Mouse (Mus musculus) splenic B cell, adult 2 months (primary cell): ENCODE data around the gene Fam213b.

ENCODE experiments used
- DNase-seq: peaks from one replicate; pipeline ENCODE4 v3.0.0-alpha.2; 2011; ENCODE audit warnings: low read depth, low spot score
- H3K27me3 ChIP-seq: 2 replicates; pipeline ENCODE4 v1.6.1; 2012; ENCODE audit warnings: mild to moderate bottlenecking, low read length, moderate library complexity, mixed read lengths; ENCODE audit not compliant: control insufficient read depth, poor library complexity, insufficient read depth, severe bottlenecking
- H3K36me3 ChIP-seq: 2 replicates; pipeline ENCODE4 v1.6.1; 2012; ENCODE audit warnings: mild to moderate bottlenecking, low read length, moderate library complexity, mixed read lengths; ENCODE audit not compliant: control insufficient read depth, poor library complexity, insufficient read depth, severe bottlenecking

Gene Fam213b

GRCm38 (mm10) chr4:154854676-154855345 is 44.1 kb downstream of the Fam213b start:
- peak; percentile 54 for DNase-seq
- Histone ChIP-seq H3K27me3 (no peaks in the 10 kb centered on the region; the same call in 1 of the 2 replicates), H3K36me3 (no peaks in the 10 kb centered on the region)

- Histone ChIP-seq H3K36me3 (no peaks in the 10 kb centered on the region), H3K27me3 (no peaks in the 10 kb centered on the region; the same call in 1 of the 2 replicates)
- DNase-seq = no peak
Measured at GRCm38 (mm10) chr4:154853881-154854280, 45.1 kb downstream of the Fam213b start.

GRCm38 (mm10) chr4:154852696-154853095 is 46.2 kb downstream of the Fam213b start:
- Histone ChIP-seq H3K36me3 (no peaks in the 10 kb centered on the region), H3K27me3 (no peaks in the 10 kb centered on the region; the same call in 1 of the 2 replicates)
- no peak for DNase-seq
